Mouse (Mus musculus) heart, embryonic 14.5 days (tissue): ENCODE measurements at regions not wholly inside any gene's neighbourhood (a gene's known extent, or its start where the extent isn't known, plus 50 kb on each side); places are given as distances from the start of the nearest gene placed in this dataset.

Experiments
- ATAC-seq: fragments of 200-750 bp; cut with Nextera tagmentation; 2 replicates; pipeline ENCODE4 v1.8.0; 2017; ENCODE audit warnings: low read depth, moderate TSS enrichment; ENCODE audit not compliant: insufficient number of reproducible peaks, insufficient read depth, low FRiP score
- H3K27ac ChIP-seq, 2 experiments: fragments of 200-500 bp in 1 of 2; fragments of 300-500 bp in 1 of 2; sonication (generic) in 1 of 2; replicated peaks in 1 of 2; 2 replicates each; pipeline ENCODE4 v1.5.1; 2012 to 2014; ENCODE audit warnings: low read depth in 2 of 2, low read length in 2 of 2, control low read depth in 1 of 2, mild to moderate bottlenecking in 1 of 2, mixed read lengths in 1 of 2; ENCODE audit not compliant: control insufficient read depth in 1 of 2, insufficient read depth in 1 of 2
- H3K27me3 ChIP-seq: fragments of 300-500 bp; sonication (generic); 2 replicates; pipeline ENCODE4 v1.6.1; 2014; ENCODE audit warnings: mild to moderate bottlenecking, low read length, control low read depth; ENCODE audit not compliant: control insufficient read depth, insufficient read depth
- H3K36me3 ChIP-seq: fragments of 300-500 bp; sonication (generic); 2 replicates; pipeline ENCODE4 v1.6.1; 2014; ENCODE audit warnings: mild to moderate bottlenecking, control low read depth, low read length, mixed read lengths; ENCODE audit not compliant: control insufficient read depth, insufficient read depth
- H3K4me1 ChIP-seq, 2 experiments: fragments of 200-500 bp in 1 of 2; fragments of 300-500 bp in 1 of 2; sonication (generic) in 1 of 2; 2 replicates each; pipeline ENCODE4 v1.6.1; 2012 to 2014; ENCODE audit warnings: low read length in 2 of 2, control low read depth in 1 of 2, mixed read lengths in 1 of 2; ENCODE audit not compliant: control insufficient read depth in 2 of 2, insufficient read depth in 2 of 2
- H3K4me2 ChIP-seq: fragments of 300-500 bp; sonication (generic); 2 replicates; pipeline ENCODE4 v1.6.1; 2014; ENCODE audit warnings: mild to moderate bottlenecking, low read length
- H3K4me3 ChIP-seq, 2 experiments: fragments of 200-500 bp in 1 of 2; fragments of 300-500 bp in 1 of 2; sonication (generic) in 1 of 2; 2 replicates each; pipeline ENCODE4 v1.5.1; 2012 to 2014; ENCODE audit warnings: low read length in 2 of 2, mild to moderate bottlenecking in 2 of 2, control low read depth in 1 of 2, low read depth in 1 of 2, moderate library complexity in 1 of 2; ENCODE audit not compliant: control insufficient read depth in 1 of 2, insufficient read depth in 1 of 2
- H3K9ac ChIP-seq: fragments of 300-500 bp; sonication (generic); 2 replicates; pipeline ENCODE4 v1.6.1; 2014; ENCODE audit warnings: mild to moderate bottlenecking, low read length
- H3K9me3 ChIP-seq: fragments of 300-500 bp; sonication (generic); 2 replicates; pipeline ENCODE4 v1.6.1; 2016; ENCODE audit warnings: low read length, control low read depth; ENCODE audit not compliant: control insufficient read depth
- WGBS: fragments of 180-500 bp; shearing (Covaris S2); extraction: QIAGEN DNeasy Blood & Tissue Kit; methylation state at CpG from one replicate; pipeline ENCODE4 v1.1.7; 2014; 5-methylcytosine and 5-hydroxymethylcytosine counted together

DNA sequence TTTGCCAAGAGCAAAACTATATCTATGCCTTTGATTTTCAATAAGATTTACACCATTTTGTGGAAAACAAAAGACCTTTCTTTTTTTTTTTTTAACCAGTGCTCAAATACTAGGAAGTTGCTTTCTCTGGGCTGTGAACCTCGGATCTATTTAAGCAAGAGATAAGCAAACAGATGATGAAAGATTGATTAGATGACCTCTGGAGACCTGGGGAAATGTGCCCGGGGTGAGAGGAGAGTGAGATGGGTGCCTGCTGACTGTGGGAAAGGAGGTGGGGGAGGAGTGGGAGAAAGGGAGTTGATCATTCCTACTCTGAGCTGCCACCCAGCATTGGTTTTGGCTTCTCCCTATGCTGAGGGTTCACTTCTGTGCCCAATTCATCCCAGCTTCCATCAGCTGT is 595.3 kb downstream of the Epha4 start:
- H3K27ac ChIP-seq = no peak overlapping the region
- H3K27me3 ChIP-seq = no peaks in the 10 kb centered on the region
- no peak overlapping the region for H3K4me3 ChIP-seq
- no peak overlapping the region for H3K9ac ChIP-seq
- no peaks in the 10 kb centered on the region for H3K9me3 ChIP-seq
- no peaks in the 10 kb centered on the region for H3K36me3 ChIP-seq
- ATAC-seq = no peak
- WGBS = 12% methylated on average over 2 of the region's 2 CpGs
- H3K4me2 ChIP-seq = no peak overlapping the region
- no peaks in the 10 kb centered on the region for H3K4me1 ChIP-seq

DNA sequence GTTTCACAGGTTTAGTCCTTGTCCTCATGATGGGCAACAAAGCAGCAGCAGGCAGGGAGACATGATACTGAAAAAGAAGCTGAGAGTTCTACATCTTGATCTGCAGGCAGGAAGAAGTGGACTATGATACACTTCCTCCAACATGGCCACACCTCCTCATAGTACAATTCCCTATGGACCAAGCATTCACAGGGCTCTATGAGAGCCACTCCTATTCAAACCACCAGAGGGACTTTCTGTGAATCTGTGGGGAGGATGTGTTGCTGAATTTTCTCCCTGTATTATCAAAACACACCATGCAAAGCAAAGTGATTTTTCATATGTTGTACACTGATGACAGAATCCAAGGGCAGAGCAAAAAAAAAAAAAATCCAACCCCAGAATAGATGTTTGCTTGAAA is 594.3 kb downstream of the Epha4 start:
- no peak for ATAC-seq
- no peaks in the 10 kb centered on the region for H3K9me3 ChIP-seq

DNA sequence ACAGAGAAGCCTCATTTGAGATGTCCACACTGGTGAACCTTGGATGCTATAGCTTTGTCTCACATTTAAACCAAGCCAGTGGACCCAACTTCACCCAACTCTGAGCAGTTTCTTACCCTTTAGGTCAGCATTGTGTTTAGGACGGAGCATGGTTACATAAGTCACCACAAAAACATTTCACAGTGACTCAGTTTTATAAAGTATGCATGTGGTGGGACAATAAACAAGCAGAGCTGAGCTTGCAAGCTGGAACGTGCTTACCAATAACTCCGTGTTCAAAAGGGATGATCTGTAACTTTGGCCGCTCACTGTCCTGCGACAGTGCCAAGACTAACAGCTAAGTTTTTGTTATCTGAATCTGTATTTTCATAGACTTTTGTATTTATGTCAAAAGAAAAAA is 587.8 kb downstream of the Epha4 start:
- no peak overlapping the region for H3K4me2 ChIP-seq
- H3K9me3 ChIP-seq = no peaks in the 10 kb centered on the region
- WGBS = 83% methylated on average over 5 of the region's 5 CpGs
- H3K27ac ChIP-seq = no peak overlapping the region
- H3K9ac ChIP-seq = no peak overlapping the region
- no peak for ATAC-seq
- H3K4me1 ChIP-seq = no peaks in the 10 kb centered on the region
- no peak overlapping the region for H3K4me3 ChIP-seq
- no peaks in the 10 kb centered on the region for H3K36me3 ChIP-seq
- H3K27me3 ChIP-seq = no peaks in the 10 kb centered on the region

More for the DNA sequence above, 594.3 kb downstream of the Epha4 start:
- no peak overlapping the region for H3K9ac ChIP-seq
- H3K27me3 ChIP-seq = no peaks in the 10 kb centered on the region
- no peak overlapping the region for H3K4me2 ChIP-seq
- H3K36me3 ChIP-seq = no peaks in the 10 kb centered on the region
- no peaks in the 10 kb centered on the region for H3K4me1 ChIP-seq
- H3K27ac ChIP-seq = no peak overlapping the region
- H3K4me3 ChIP-seq = no peak overlapping the region

DNA sequence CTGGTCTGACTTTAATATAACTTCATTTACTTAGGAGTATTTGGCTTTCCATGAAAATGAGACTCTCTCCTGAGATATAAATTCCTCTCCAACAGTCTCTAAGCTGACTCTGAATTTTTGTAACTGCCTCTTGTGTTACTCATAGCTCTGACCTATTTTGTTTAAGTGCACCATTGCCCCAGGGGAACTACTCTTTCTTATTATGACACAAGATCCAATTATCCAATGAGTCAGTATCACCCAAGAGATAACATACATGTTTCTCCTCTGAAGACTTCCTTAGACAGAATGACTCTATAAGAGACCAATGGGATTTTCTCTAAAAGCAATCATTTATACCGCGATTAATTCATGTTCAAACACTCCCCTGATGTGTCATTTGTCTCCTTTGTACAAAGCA is 586.9 kb downstream of the Epha4 start:
- 77% methylated on average over 2 of the region's 2 CpGs for WGBS
- Histone ChIP-seq H3K4me3 (no peak overlapping the region), H3K27ac (no peak overlapping the region), H3K27me3 (no peaks in the 10 kb centered on the region), H3K9ac (no peak overlapping the region), H3K4me2 (no peak overlapping the region), H3K36me3 (no peaks in the 10 kb centered on the region), H3K4me1 (no peaks in the 10 kb centered on the region), H3K9me3 (no peaks in the 10 kb centered on the region)
- ATAC-seq = no peak

DNA sequence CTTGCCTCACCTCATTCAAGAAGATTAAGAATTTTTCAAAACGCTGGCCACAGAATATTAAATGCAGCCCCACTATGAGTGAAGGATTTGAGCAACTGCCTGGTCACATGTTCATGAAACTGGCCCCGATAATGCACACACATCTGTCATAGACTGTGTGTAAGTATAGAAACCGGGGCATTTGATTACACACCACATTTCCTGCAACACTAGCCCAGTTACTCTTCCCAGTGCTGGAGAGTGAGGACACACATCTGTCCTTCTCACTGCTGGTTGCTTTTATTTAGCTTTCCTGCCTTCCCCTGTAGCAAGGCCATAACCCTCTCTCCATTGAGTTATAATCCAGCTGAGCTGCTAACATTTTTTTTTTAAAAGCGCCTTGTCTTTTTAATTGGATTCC is 581.4 kb downstream of the Epha4 start:
- ATAC-seq = no peak

DNA sequence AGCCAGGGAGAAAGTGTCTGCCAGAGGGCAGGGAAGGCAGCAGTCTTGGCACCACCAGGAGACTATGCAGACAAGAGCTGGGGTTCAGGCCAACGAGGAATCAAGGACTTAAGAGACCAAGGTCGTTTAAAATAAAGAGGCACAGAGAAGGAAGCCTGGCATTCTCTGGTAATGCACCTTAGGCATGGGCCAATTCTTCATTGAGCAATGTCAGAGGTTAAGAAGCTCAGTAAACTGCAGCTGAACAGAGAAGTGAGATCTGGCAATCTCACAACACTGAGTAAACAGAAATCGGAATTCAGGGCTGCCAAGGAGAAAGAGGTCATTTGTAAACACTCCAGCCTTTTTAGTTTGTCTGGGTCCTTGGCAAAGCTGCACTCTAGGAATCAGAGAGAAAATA is 572.2 kb downstream of the Epha4 start:
- no peaks in the 10 kb centered on the region for H3K9me3 ChIP-seq
- no peak overlapping the region for H3K9ac ChIP-seq
- peak overlapping the region; percentile 32 to 65; a peak in 2 of 4 replicates for H3K27ac ChIP-seq
- no peaks in the 10 kb centered on the region for H3K36me3 ChIP-seq
- H3K4me3 ChIP-seq = no peak overlapping the region
- H3K4me1 ChIP-seq = peaks cover 3 to 10% of the 10 kb centered on the region in 2 experiments
- no peaks in the 10 kb centered on the region for H3K27me3 ChIP-seq
- WGBS = 22% methylated on average over 3 of the region's 3 CpGs
- H3K4me2 ChIP-seq = no peak overlapping the region
- ATAC-seq = no peak

More for the DNA sequence above, 581.4 kb downstream of the Epha4 start:
- no peaks in the 10 kb centered on the region for H3K36me3 ChIP-seq
- no peaks in the 10 kb centered on the region for H3K4me1 ChIP-seq
- H3K4me2 ChIP-seq = no peak overlapping the region
- H3K27me3 ChIP-seq = no peaks in the 10 kb centered on the region
- no peak overlapping the region for H3K4me3 ChIP-seq
- H3K9ac ChIP-seq = no peak overlapping the region
- H3K27ac ChIP-seq = no peak overlapping the region
- WGBS = 76% methylated on average over 4 of the region's 4 CpGs
- no peaks in the 10 kb centered on the region for H3K9me3 ChIP-seq

DNA sequence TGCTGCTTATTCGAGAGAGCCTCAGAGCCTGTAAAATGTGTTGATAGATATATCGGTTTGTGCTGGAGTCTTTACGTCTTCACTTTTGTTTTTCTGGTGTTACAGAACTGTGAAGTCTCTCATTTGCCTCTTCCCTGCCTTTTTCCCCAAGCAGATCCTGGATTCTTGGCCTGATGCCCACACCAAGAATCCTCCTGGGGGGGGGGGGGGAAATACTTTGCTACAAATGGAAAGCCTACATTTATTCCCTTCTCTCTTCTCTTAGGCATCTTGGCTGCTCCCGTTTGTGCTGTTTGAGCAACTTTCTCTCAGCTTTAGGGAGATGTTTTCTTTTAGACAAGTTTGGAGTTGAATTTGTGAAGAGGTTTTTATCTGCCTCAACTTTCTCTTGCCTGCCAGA is 570.8 kb downstream of the Epha4 start:
- Histone ChIP-seq H3K27ac (no peak overlapping the region), H3K4me1 (peaks cover 3 to 10% of the 10 kb centered on the region in 2 experiments), H3K9me3 (no peaks in the 10 kb centered on the region), H3K4me2 (no peak overlapping the region), H3K4me3 (no peak overlapping the region), H3K9ac (no peak overlapping the region), H3K36me3 (no peaks in the 10 kb centered on the region), H3K27me3 (no peaks in the 10 kb centered on the region)
- no peak for ATAC-seq
- 51% methylated on average over 4 of the region's 4 CpGs for WGBS

DNA sequence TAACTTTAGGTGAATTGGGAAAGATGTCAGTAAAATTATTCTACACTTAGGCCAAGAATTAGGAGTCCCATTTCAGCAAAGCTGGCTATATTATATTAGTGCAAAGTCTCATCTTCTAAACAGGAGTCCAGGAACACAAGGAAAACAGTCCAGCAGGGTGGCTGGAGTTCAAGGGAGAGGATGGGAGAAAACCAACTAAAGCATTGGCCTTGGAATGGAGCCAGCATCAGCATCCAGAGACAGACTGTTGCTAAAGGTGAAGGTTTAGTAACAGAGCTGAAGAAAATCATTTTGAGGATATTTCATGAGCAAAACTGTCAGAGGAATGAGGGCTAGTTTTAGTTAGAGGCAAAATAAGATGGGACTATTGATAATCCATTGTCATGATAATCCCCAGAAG is 559.9 kb downstream of the Epha4 start:
- no peak overlapping the region for H3K4me3 ChIP-seq
- no peak for ATAC-seq
- no peak overlapping the region for H3K27ac ChIP-seq
- no peaks in the 10 kb centered on the region for H3K27me3 ChIP-seq
- H3K9ac ChIP-seq = no peak overlapping the region
- H3K9me3 ChIP-seq = no peaks in the 10 kb centered on the region
- H3K4me2 ChIP-seq = no peak overlapping the region
- H3K4me1 ChIP-seq = no peaks in the 10 kb centered on the region
- H3K36me3 ChIP-seq = no peaks in the 10 kb centered on the region
